Mouse (Mus musculus): ENCODE results near the gene Phldb3. TPM values are rescaled to one million over a fixed set of nuclear protein-coding genes. Genes with fewer than 3 reads are reported as not detected.
A peak's percentile ranks its signal among the peaks of the same experiment; 100 is the strongest.
"Not testable (repeated sequence)": the region's sequence is repeated elsewhere in the genome, so short reads cannot be mapped to it uniquely, and the experiment has no call there.

Phldb3 gene
- total RNA-seq, 2 experiments from 2014 or later, result 0.59 to 0.66 TPM

DNA sequence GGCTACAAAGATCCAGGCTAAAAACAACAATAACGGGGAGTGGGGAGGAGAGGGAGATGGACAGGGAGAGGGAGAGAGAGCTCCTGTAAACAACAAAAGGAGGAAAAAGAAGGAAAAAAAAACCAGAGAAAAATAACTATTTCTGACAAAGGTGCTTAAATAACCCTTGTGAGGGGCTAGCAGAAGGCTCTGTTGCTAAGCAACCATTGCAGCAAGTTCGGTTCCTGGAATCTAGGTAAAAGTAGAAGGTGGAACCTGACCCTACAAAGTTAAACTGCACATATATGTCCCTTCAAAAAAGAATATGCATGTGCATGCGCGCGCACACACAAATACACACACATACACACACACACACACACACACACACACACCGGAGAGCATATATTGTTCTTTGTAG lies 17.8 kb upstream of the Phldb3 start:
- no peak for DNase-seq
- intact Hi-C loops (cut with DNase I; ENCODE audit: low total_unique reads), result no loop called here

DNA sequence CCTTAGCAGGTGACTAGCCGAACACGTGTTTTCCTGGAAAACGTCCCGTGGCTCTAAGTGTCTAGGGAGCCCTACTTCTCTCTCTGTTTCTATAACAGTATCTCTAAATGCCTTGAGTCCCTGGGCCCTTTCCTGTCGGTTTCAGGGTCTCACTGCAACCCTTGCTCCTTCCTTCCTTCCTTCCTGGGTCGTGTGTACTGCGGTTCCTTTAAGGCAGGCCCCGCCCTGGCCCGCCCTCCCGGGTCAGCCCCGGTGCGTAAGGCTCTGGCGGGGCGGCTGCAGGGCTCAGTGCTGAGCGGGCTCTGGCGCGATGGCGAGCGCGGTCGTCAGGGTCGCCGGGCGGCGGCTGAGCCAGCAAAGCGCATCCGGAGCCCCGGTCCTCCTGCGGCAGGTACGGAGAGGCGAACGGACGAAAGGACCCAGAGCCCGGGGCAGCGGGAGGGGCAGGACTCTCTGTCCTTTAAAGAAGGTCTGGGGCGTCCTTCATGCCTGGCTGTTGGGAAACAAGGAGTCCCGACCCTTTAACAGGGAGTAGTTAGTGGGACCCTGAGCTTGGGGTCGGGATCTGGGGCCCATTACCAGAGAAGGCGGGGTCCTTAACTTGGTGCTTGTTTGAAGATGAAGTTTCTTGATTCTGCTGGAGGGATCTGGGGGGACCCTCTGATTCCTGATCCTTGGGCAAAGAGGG lies 16.8 kb upstream of the Phldb3 start:
- DNase-seq, result peak; percentile 80
- intact Hi-C loops (cut with DNase I; ENCODE audit: low total_unique reads), result no loop called here

DNA sequence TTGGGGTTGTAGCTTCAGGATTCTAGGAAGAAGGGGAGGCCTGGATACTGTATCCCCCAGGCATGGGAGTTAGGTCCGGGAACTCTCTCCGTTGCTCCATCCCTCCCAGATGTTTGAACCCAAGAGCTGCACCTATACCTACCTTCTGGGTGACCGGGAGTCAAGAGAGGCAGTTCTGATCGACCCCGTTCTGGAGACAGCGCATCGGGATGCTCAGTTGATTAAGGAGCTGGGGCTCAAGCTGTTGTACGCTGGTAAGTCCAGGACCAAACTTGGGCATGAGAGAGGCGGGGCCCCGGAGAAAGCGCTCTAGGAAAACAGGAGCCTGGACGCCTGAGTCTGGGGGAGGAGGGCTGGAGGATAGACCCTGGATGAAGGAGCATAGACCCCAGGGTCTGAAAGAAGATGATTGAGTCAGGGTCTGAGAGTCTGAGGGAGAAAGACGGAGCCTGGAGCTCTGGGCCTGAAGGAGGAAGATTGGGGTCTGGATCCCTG lies 16.2 kb upstream of the Phldb3 start:
- no peak for DNase-seq
- intact Hi-C loops (cut with DNase I; ENCODE audit: low total_unique reads), result no loop called here

DNA sequence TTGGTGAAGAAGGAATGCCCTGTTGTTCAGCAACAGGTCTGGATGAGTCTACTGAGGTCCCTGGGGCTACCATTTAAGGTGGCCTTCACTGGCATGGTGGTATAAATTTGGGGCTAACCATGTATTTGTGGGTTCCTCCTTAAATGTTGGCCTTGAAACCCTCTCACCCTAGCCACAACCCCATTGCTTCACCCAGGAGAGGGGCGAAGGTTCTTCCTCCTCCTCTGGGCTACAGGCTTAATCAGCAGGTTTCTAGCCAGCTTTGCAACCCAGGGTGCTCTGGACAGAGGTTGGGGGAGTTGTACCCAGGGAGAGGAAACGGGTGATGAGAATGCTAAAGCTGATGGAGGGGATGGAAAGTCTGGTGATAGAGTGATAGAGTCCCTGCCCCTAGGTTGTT lies 15.1 kb upstream of the Phldb3 start:
- DNase-seq, result no peak
- intact Hi-C loops (cut with DNase I; ENCODE audit: low total_unique reads), result loop anchor here (5.0 kb wide), 1 partner anchor 67 kb away; no protein-coding TSS in a partner anchor

DNA sequence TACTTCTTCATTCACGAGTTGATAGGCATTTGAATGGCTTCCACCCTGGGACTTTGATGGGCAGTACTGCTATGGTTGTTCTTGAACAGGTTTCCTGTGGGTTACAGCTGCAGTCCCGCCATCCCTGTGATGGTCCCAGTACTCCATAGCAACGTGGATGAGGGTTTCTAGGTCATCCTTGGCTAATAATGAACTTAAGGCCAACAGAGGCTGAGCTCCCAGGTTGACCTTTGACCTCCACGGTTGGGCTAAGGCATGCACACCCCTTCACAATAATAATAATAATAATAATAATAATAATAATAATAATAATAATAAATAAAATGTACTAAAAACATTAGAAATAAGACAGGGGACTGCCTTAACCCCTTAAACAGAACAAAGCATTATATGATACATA lies 12.4 kb upstream of the Phldb3 start:
- intact Hi-C loops (cut with DNase I; ENCODE audit: low total_unique reads), result loop anchor here (5.0 kb wide), 1 partner anchor 64 kb away; no protein-coding TSS in a partner anchor
- no peak for DNase-seq

DNA sequence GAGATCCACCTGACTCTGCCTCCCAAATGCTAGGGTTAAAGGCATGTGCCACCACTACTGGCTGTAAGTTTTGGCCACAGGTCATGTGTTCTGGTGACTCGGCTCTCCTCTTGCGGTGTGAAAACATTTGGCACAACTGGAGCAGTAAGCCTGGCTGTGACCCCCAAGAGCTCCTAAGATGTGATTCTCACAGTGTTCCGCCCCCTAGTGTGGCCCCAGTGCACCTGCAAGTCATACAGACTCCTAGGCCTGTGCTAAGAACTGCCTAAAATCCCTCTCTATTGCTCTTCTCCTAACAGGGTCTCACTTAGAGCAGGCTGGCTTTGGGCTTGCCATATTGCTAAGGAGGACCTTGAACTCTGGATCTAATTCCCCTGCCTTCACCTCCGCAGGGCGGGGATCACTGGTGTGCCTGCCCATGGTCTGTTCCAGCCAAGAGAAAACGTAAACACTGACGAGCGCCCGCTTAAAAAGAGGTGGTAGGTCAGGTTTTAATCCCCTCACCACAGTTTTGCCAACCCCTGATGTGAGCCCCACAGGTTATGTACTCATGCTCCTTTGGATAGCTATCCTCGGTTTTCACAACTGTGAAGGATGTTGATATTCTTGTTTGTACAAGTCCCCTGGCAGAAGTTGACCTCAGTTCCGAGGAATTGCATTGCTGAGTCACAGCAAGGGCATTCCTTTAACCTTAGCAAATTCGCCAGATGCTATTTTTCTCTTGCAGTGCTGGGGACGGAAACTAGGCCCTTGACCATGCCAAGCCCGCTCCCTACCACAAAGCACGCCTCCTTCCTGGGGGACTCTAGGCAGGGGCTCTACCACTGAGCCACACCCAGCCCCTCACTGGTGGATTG lies 11.1 kb upstream of the Phldb3 start:
- intact Hi-C loops (cut with DNase I; ENCODE audit: low total_unique reads), result loop anchor here (5.0 kb wide), 2 partner anchors 43 to 63 kb away; no protein-coding TSS in a partner anchor
- DNase-seq, result peak; percentile 18

DNA sequence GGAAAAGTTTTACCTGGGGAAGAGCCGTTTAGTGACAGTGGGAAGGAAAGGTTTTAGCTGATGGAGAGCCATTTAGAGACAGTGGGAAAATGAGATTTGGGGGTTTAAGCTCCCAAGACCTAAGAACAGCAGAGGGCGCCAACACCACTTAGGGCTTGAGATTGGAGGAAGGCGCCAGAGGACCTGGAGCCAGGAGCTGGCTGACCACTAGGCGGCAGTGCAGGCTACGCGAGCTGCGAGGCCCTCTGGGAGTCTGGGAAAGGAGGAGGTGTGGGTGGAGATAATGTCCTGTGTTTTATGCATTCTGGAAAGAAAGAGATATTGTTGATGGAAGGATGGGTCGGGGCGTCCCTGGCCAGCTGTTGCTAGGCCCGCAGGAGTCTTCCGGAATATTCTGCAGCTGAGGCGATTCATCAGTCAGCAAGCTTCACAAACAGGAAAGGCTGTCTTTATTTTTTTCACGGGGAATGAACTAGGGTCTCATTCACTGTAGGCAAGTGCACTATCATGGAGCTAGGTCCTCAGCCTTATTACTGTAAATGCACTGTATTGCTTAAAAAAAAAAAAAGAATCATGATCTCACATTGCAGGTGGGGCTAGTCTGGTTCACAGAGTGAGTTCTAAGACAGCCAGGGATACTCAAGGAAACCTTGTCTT lies 9.5 kb upstream of the Phldb3 start:
- peak; percentile 97 for DNase-seq
- intact Hi-C loops (cut with DNase I; ENCODE audit: low total_unique reads), result loop anchor here (5.0 kb wide), 1 partner anchor 41 kb away; no protein-coding TSS in a partner anchor

DNA sequence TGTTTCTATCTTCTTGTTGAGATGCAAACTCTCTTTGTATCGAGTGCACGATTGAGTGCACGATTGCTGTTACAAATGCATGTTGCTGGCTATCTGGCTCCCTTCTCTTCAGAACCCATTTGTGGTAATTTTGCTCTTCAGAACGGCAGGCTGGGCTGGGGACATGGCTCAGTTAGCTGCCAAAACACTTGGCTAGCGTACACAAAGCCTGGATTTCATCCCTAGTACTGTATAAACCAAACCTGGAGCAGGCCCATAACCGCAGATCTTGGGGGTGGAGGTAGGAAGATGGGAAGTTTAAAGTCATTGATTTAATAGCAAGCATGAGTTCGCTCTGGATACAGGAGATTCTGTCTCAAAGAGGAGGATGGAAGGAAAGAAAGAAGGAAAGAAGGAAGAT lies 5.0 kb upstream of the Phldb3 start:
- intact Hi-C loops (cut with DNase I; ENCODE audit: low total_unique reads), result loop anchor here (5.0 kb wide), 1 partner anchor 47 kb away; no protein-coding TSS in a partner anchor
- DNase-seq, result no peak

DNA sequence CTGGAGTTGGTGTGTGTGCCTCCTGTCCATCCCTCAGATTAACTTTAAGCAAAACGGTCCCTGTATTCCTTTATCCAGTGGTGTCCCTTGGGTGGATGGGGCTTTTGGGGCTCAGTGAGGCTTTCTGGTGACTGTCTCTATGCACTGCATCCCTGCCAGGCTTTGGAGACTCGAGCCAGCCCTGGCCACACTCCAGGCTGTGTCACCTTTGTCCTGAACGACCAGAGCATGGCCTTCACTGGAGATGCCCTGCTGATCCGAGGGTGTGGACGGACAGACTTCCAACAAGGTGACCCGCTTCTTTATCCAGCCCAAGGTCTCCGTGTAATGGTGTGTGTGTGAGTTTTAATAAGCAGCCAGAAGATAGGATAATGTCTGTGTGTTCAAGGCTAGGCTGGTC lies 4.5 kb upstream of the Phldb3 start:
- intact Hi-C loops (cut with DNase I; ENCODE audit: low total_unique reads), result loop anchor here (5.0 kb wide), 1 partner anchor 46 kb away; no protein-coding TSS in a partner anchor
- DNase-seq, result no peak

DNA sequence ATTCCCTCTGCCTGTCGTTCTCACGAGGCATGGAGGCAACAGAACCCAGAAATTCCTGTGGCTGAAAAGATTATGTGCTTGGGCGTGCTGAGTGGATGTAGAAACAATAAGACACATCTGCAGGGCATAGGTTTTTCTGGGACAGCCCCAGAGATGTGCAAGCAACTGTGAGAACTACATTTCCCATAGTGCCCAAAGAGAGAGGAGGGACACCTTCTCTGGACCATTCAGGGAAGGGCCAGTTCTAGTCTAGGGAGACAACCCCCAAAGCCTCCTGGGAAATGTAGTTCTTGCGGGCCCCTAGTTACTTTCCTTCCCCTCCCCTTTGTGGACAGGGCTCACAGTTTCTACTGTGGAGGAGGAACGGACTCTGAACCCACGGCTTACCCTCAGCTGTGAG lies 2.5 kb upstream of the Phldb3 start:
- intact Hi-C loops (cut with DNase I; ENCODE audit: low total_unique reads), result loop anchor here (5.0 kb wide), 1 partner anchor 44 kb away; no protein-coding TSS in a partner anchor
- DNase-seq, result peak; percentile 52

DNA sequence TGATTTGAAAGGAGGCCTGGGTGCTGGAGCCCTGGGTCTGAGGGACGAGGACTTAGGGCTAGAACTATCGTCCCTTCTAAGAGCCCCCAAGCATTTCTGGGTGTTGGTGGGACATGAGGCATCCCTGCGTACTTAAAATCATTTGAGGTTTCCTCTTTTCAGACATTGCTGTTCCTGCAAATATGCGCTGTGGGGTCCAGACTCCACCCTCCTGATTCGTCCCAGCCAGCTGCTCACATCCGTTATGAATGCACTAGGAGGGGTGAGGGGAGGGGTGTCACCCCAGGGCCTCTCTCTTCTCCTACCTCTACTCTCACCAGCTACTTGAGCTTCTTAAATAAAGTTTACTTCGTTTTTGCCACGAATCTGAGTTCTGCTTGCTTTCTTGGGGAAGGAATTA lies 2.0 kb upstream of the Phldb3 start:
- intact Hi-C loops (cut with DNase I; ENCODE audit: low total_unique reads), result loop anchor here (5.0 kb wide), 1 partner anchor 44 kb away; no protein-coding TSS in a partner anchor
- DNase-seq, result no peak

DNA sequence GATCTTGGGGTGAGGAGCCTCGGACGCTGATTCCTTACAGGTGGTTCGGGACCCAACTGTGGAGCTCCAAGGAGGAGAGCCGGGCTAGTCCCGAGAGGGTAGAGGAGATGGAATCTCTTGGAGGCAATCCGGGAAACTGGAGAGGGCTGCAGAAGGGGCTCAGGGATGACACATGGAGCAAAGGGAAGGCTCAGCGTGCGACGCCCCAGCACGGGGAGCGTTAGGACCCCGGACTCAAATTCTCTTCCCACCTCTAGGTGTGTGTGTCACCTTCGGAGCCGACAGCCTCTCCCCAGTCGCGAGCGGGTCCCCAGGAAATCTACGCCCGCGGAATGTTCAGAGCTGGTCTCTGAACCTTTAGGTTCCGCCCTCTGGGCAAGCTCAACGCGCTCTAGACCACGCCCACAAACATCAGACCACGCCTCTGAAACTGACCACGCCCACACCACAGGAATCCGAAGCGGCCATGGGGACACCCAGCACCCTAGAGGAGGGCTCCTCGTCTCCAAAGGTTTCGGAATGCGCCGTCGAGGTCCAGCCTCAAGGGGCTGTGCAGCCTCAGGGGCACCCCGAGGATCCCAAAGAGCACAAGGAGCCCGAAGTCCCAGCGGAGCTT lies 424 bp downstream of the Phldb3 start:
- intact Hi-C loops (cut with DNase I; ENCODE audit: low total_unique reads), result no loop called here
- peak; percentile 81 for DNase-seq

DNA sequence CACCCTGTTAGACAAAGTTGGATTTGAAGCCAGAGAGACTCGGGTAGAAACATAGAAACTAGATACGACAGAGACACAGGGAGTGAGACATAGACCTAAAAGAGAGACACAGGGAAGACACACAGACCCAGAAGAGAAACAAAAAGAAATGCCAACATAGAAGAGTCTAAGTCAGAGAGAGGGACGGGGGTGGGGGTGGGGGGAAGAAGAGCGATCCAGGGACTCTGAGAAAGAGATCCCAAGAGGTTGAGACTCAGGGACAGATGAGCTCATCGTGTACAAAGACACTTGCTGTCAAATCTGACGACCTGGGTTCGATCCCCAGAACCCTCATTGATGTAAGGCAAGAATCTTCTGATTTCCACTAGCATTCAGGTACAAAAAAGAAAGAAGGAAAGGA lies 1.1 kb downstream of the Phldb3 start:
- DNase-seq, result no peak
- intact Hi-C loops (cut with DNase I; ENCODE audit: low total_unique reads), result no loop called here

DNA sequence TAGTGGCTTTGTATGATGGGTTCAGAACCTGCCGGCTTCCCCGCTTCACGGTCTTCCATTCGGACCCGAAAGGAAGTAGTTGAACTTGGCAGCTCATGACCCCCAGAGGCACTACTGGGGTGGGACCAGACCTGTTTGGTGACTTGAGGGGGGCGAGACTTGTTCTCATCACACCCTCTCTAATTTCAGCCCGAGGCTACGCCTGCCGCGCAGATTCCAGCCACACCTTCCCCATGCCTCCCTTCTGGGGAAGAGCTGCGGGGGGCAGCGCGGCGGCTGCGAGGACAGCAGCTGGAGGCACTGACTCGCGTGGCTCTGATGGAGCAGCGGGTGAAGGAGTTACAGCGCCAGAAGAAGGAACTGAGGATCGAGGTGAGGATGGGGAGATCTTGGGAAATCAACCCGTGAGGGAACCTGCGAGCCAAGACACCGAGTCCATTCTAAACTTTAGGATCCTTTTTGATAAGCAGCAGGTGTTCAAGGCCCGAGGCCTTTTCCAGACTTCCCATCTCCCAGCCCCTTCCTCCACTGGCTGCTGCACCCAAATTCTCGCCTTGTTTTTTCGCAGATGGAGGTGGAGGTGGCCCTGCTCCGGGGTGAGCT lies 1.8 kb downstream of the Phldb3 start:
- DNase-seq, result no peak
- intact Hi-C loops (cut with DNase I; ENCODE audit: low total_unique reads), result no loop called here

DNA sequence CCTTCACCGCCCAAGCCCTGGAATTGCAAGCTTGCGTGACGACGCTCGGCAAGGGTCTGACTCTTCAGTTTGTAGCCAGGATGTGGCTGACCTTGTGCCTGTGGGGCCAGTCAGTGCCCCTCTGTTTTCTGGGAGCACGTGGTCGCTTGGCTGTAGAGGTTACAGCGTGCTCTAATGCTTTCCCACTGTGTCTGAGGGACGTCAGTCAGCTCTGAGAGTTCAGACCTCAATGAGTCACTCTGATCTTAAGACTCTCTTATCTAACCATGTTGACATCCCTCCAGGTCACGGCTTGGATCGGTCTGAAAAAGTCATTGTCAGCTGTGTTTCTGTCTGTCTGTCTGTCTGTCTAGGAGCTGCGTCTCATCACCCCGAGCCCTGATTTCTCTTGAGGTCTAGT lies 4.3 kb downstream of the Phldb3 start:
- intact Hi-C loops (cut with DNase I; ENCODE audit: low total_unique reads), result no loop called here
- DNase-seq, result no peak

DNA sequence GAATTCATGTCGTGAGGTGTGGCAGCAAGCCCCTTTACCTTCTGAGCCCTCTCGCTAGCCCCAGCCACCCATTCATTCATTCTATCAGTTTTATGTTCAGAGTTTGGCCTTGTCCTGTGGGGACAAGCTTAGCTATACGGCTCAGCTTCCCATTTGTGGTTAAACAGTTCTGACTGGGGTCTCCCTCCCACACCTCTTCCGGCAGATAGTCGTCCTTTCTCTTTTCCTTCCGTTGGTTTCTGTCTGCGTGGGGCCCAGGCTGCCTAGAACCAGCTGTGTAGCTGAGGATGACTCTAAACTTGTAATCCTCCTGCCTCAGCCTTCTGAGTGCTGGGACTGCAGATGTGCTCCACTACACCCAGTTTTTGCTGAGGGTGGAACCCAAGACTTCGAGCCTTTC lies 7.2 kb downstream of the Phldb3 start:
- DNase-seq, result no peak
- intact Hi-C loops (cut with DNase I; ENCODE audit: low total_unique reads), result no loop called here

DNA sequence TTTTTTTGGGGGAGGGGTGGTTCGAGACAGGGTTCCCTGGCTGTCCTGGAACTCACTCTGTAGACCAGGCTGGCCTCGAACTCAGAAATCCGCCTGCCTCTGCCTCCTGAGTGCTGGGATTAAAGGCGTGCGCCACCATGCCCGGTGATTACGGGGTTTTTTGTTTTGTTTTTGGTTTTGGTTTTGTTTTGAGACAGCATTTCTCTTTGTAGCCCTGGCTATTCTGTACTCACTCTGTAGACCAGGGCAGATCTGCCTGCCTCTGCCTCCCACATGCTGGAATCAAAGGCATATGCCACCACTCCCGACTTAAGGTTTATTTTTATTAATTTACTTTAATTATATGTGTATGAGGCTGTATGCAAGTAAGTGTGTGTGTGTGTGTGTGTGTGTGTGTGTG lies 7.8 kb downstream of the Phldb3 start:
- intact Hi-C loops (cut with DNase I; ENCODE audit: low total_unique reads), result not testable (repeated sequence)

DNA sequence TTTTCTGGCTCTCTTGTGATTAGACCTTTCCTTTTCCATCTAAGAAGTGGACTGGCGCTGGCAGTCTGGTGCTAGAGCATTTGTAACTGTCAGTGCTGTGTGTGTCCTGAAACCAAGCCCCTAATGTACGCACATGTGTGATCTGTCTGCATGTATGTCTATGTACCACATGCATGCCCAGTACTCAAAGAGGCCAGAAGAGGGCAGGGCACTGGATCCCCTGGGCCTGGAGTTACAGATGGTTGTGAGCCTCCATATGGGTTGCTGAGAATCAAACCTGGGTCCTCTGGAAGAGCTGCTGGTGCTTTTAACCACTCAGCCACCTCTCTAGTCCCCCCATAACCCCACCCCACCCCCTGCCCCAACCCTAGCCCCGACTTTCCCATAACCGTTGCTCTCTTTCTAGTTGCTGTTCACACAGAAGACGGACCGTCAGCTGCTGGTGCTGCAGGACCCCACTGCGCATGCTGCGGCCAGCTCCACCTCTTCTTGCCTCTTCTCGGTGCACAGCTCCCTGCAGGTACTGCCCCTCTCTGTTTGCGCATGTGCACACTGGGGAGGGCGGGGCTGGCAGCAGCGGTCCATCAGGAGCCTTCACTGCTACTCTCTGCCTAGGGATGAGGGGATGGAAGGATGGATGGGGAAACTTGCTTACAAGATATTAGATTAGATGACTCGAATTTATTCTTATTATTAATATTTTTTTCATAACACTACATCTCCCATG lies 9.3 kb downstream of the Phldb3 start:
- no peak for DNase-seq
- intact Hi-C loops (cut with DNase I; ENCODE audit: low total_unique reads), result no loop called here

More for the DNA sequence above, 7.8 kb downstream of the Phldb3 start:
- DNase-seq, result not testable (repeated sequence)

All from gastrocnemius, postnatal 14 days (tissue).